Mouse (Mus musculus) midbrain, embryonic 11.5 days (tissue): ENCODE data around the gene Rangrf. TPM values are rescaled to one million over a fixed set of nuclear protein-coding genes. Genes with fewer than 3 reads are reported as not detected.

Experiments
- ATAC-seq: fragments of 200-750 bp; cut with Nextera tagmentation; 2 replicates; pipeline ENCODE4 v1.8.0; 2017; ENCODE audit warnings: moderate TSS enrichment, moderate library complexity; ENCODE audit not compliant: low FRiP score
- DNase-seq: peaks from one replicate; pipeline ENCODE4 v3.0.0; 2015; ENCODE audit warnings: low spot score; ENCODE audit errors: missing footprints
- H3K27ac ChIP-seq: fragments of 300-500 bp; sonication (generic); 2 replicates; pipeline ENCODE4 v1.5.1; 2014; ENCODE audit warnings: low read depth, low read length
- H3K27me3 ChIP-seq: fragments of 300-500 bp; sonication (generic); 2 replicates; pipeline ENCODE4 v1.6.1; 2014; ENCODE audit warnings: mild to moderate bottlenecking, low read length, moderate library complexity, mixed read lengths; ENCODE audit not compliant: control insufficient read depth, insufficient read depth
- H3K36me3 ChIP-seq: fragments of 300-500 bp; sonication (generic); 2 replicates; pipeline ENCODE4 v1.6.1; 2014; ENCODE audit warnings: mild to moderate bottlenecking, low read length, moderate library complexity, mixed read lengths; ENCODE audit not compliant: control insufficient read depth, insufficient read depth
- H3K4me1 ChIP-seq: fragments of 300-500 bp; sonication (generic); 2 replicates; pipeline ENCODE4 v1.6.1; 2014; ENCODE audit warnings: low read length; ENCODE audit not compliant: control insufficient read depth, insufficient read depth
- H3K4me2 ChIP-seq: fragments of 300-500 bp; sonication (generic); 2 replicates; pipeline ENCODE4 v1.6.1; 2014; ENCODE audit warnings: mild to moderate bottlenecking, moderate library complexity
- H3K4me3 ChIP-seq: fragments of 300-500 bp; sonication (generic); 2 replicates; pipeline ENCODE4 v1.5.1; 2014; ENCODE audit warnings: low read depth, low read length
- H3K9ac ChIP-seq: fragments of 300-500 bp; sonication (generic); 2 replicates; pipeline ENCODE4 v1.6.1; 2014; ENCODE audit warnings: low read length
- H3K9me3 ChIP-seq: fragments of 300-500 bp; sonication (generic); 2 replicates; pipeline ENCODE4 v1.6.1; 2016; ENCODE audit warnings: low read length; ENCODE audit not compliant: control insufficient read depth
- WGBS: fragments of 180-500 bp; shearing (Covaris S2); extraction: QIAGEN DNeasy Blood & Tissue Kit; methylation state at CpG from one replicate; pipeline ENCODE4 v1.1.7; 2014; 5-methylcytosine and 5-hydroxymethylcytosine counted together
- polyA plus RNA-seq: library from polyadenylated mRNA; unstranded; fragments of >200 nt; fragmentation: Nextera tagmentation; extraction: Ambion mirVana; gene quantifications from 2 replicates; pipeline ENCODE4 v1.2.1, GENCODE M21; 2014

The Rangrf gene
- polyA plus RNA-seq, 1 experiment from 2014 or later: 54.5 TPM

- WGBS: 22% methylated on average over 13 of the region's 13 CpGs
- H3K4me1 ChIP-seq: peaks cover 10% of the 10 kb centered on the region
- no peaks in the 10 kb centered on the region for H3K36me3 ChIP-seq
- no peak overlapping the region for H3K4me3 ChIP-seq
- H3K9me3 ChIP-seq: no peaks in the 10 kb centered on the region
- H3K9ac ChIP-seq: no peak overlapping the region
- H3K27ac ChIP-seq: no peak overlapping the region
- no peak for ATAC-seq
- peak; percentile 82 for DNase-seq
- no peak overlapping the region for H3K4me2 ChIP-seq
- H3K27me3 ChIP-seq: peaks cover 27% of the 10 kb centered on the region
Observed at GRCm38 (mm10) chr11:68956697-68957096, 18.3 kb downstream of the Rangrf start.

GRCm38 (mm10) chr11:68956107-68956506 lies 18.9 kb downstream of the Rangrf start:
- no peak for ATAC-seq
- no peak overlapping the region for H3K4me3 ChIP-seq
- WGBS: 56% methylated on average over 3 of the region's 3 CpGs
- H3K4me1 ChIP-seq: peaks cover 10% of the 10 kb centered on the region
- no peaks in the 10 kb centered on the region for H3K9me3 ChIP-seq
- H3K4me2 ChIP-seq: no peak overlapping the region
- H3K27ac ChIP-seq: no peak overlapping the region
- no peaks in the 10 kb centered on the region for H3K36me3 ChIP-seq
- no peak overlapping the region for H3K9ac ChIP-seq
- H3K27me3 ChIP-seq: peaks cover 28% of the 10 kb centered on the region
- no peak for DNase-seq

- Histone ChIP-seq H3K4me3 (no peak overlapping the region), H3K9ac (no peak overlapping the region; the same call in 1 of the 2 replicates), H3K27me3 (peaks cover 28% of the 10 kb centered on the region), H3K9me3 (no peaks in the 10 kb centered on the region), H3K4me1 (peaks cover 10% of the 10 kb centered on the region), H3K36me3 (no peaks in the 10 kb centered on the region), H3K27ac (no peak overlapping the region), H3K4me2 (peak overlapping the region; percentile 70; the same call in 1 of the 2 replicates)
- ATAC-seq: no peak
- DNase-seq: peak; percentile 84
- 70% methylated on average over 5 of the region's 5 CpGs for WGBS
Observed at GRCm38 (mm10) chr11:68955473-68955872, 19.5 kb downstream of the Rangrf start.

GRCm38 (mm10) chr11:68954408-68954807 lies 20.6 kb downstream of the Rangrf start:
- no peak overlapping the region for H3K27ac ChIP-seq
- ATAC-seq: no peak
- H3K9me3 ChIP-seq: no peaks in the 10 kb centered on the region
- peak overlapping the region; percentile 27 for H3K4me3 ChIP-seq
- no peaks in the 10 kb centered on the region for H3K36me3 ChIP-seq
- peak; percentile 92 for DNase-seq
- peak overlapping the region; percentile 70 for H3K4me2 ChIP-seq
- WGBS: 1% methylated on average over 17 of the region's 17 CpGs
- peak overlapping the region; percentile 56 for H3K9ac ChIP-seq
- peaks cover 10% of the 10 kb centered on the region for H3K4me1 ChIP-seq
- H3K27me3 ChIP-seq: peaks cover 28% of the 10 kb centered on the region

GRCm38 (mm10) chr11:68953903-68954302 lies 21.1 kb downstream of the Rangrf start:
- Histone ChIP-seq H3K27me3 (peaks cover 28% of the 10 kb centered on the region), H3K4me1 (peaks cover 10% of the 10 kb centered on the region), H3K4me2 (peak overlapping the region; percentile 70), H3K9me3 (no peaks in the 10 kb centered on the region), H3K9ac (peak overlapping the region; percentile 9; the same call in 1 of the 2 replicates), H3K4me3 (peak overlapping the region; percentile 27; the same call in 1 of the 2 replicates), H3K27ac (no peak overlapping the region), H3K36me3 (no peaks in the 10 kb centered on the region)
- ATAC-seq (no peak), DNase-seq (peak; percentile 90)
- whole genome bisulfite sequencing: 6% methylated on average over 13 of the region's 13 CpGs

- WGBS: 6% methylated on average over 12 of the region's 12 CpGs
- no peak overlapping the region for H3K27ac ChIP-seq
- no peaks in the 10 kb centered on the region for H3K9me3 ChIP-seq
- peak overlapping the region; percentile 18; the same call in 1 of the 2 replicates for H3K4me2 ChIP-seq
- H3K4me3 ChIP-seq: no peak overlapping the region
- peak overlapping the region; percentile 32; the same call in 1 of the 2 replicates for H3K9ac ChIP-seq
- H3K4me1 ChIP-seq: no peaks in the 10 kb centered on the region
- H3K27me3 ChIP-seq: peaks cover 4% of the 10 kb centered on the region; the same call in 1 of the 2 replicates
- H3K36me3 ChIP-seq: no peaks in the 10 kb centered on the region
- no peak for ATAC-seq
- DNase-seq: peak; percentile 87
Observed at GRCm38 (mm10) chr11:68947542-68947993, 27.4 kb downstream of the Rangrf start.

GRCm38 (mm10) chr11:68946806-68947440 lies 28.1 kb downstream of the Rangrf start:
- DNase-seq (no peak), ATAC-seq (no peak)
- Histone ChIP-seq H3K9me3 (no peaks in the 10 kb centered on the region), H3K9ac (peak overlapping the region; percentile 40), H3K36me3 (no peaks in the 10 kb centered on the region), H3K4me2 (peak overlapping the region; percentile 24; the same call in 1 of the 2 replicates), H3K27me3 (peaks cover 3% of the 10 kb centered on the region; the same call in 1 of the 2 replicates), H3K27ac (no peak overlapping the region), H3K4me1 (no peaks in the 10 kb centered on the region), H3K4me3 (0 out of 2 replicates have a peak overlapping the region, but pooled peaks have one; percentile 7)
- WGBS: 12% methylated on average over 16 of the region's 16 CpGs

GRCm38 (mm10) chr11:68946001-68946400 lies 29.0 kb downstream of the Rangrf start:
- DNase-seq (no peak), ATAC-seq (no peak)
- WGBS: 92% methylated on average over 4 of the region's 4 CpGs
- Histone ChIP-seq H3K4me2 (no peak overlapping the region), H3K27me3 (no peaks in the 10 kb centered on the region), H3K36me3 (no peaks in the 10 kb centered on the region), H3K4me1 (no peaks in the 10 kb centered on the region), H3K9ac (no peak overlapping the region), H3K9me3 (no peaks in the 10 kb centered on the region), H3K4me3 (no peak overlapping the region), H3K27ac (no peak overlapping the region)

GRCm38 (mm10) chr11:68945245-68945644 lies 29.7 kb downstream of the Rangrf start:
- Histone ChIP-seq H3K9ac (no peak overlapping the region), H3K4me3 (no peak overlapping the region), H3K9me3 (no peaks in the 10 kb centered on the region), H3K4me2 (no peak overlapping the region), H3K27ac (no peak overlapping the region), H3K36me3 (no peaks in the 10 kb centered on the region), H3K4me1 (peaks cover 4% of the 10 kb centered on the region), H3K27me3 (no peaks in the 10 kb centered on the region)
- ATAC-seq (no peak), DNase-seq (no peak)
- WGBS: 79% methylated on average over 2 of the region's 2 CpGs
